Mouse (Mus musculus): ENCODE results near the gene 2310003L06Rik.

The 2310003L06Rik gene

GRCm38 (mm10) chr5:87969201-87969600, at the start of gene 2310003L06Rik, which contains the start of gene Gm28434:
Gene 2310003L06Rik (plus strand): TSS chr5:87969459.
Gene Gm28434 (plus strand): TSS chr5:87969517.
- no peak for DNase-seq

GRCm38 (mm10) chr5:87925372-87925771, 43.9 kb upstream of the 2310003L06Rik start, which contains the start of gene Csn3:
Gene Csn3 (plus strand): TSS chr5:87925579.
- no peak for DNase-seq

GRCm38 (mm10) chr5:87931603-87932002, 37.7 kb upstream of the 2310003L06Rik start:
- no peak for DNase-seq

GRCm38 (mm10) chr5:87940752-87941151, 28.5 kb upstream of the 2310003L06Rik start:
- no peak for DNase-seq

GRCm38 (mm10) chr5:87942515-87942914, 26.7 kb upstream of the 2310003L06Rik start:
- no peak for DNase-seq

GRCm38 (mm10) chr5:87951836-87952235, 17.4 kb upstream of the 2310003L06Rik start:
- no peak for DNase-seq

GRCm38 (mm10) chr5:87979139-87979538, 9.9 kb downstream of the 2310003L06Rik start, which contains the start of gene Cabs1:
Gene Cabs1 (plus strand): TSS chr5:87979439.
- no peak for DNase-seq

GRCm38 (mm10) chr5:87982468-87983214, 13.4 kb downstream of the 2310003L06Rik start:
- no peak for DNase-seq

- no peak for DNase-seq
These were observed 33.0 kb downstream of the 2310003L06Rik start, which contains the start of gene Smr3a for GRCm38 (mm10) chr5:88002249-88002648. Gene Smr3a (plus strand): TSS chr5:88002549.

- DNase-seq: no peak
These were observed 36.0 kb downstream of the 2310003L06Rik start for GRCm38 (mm10) chr5:88005241-88005640.
